Mouse (Mus musculus) MEL (cell line): Measurements from ENCODE around the gene Axin1.

Source experiments
- HCFC1 ChIP-seq: IDR thresholded peaks from 2 replicates; pipeline ENCODE4 v1.6.1; 2012; ENCODE audit warnings: low read depth, mild to moderate bottlenecking, inconsistent platforms, low read length, improper control_type of control experiment, moderate library complexity
- NRF1 ChIP-seq: IDR thresholded peaks from 2 replicates; pipeline ENCODE4 v1.6.1; 2014; ENCODE audit warnings: low read depth, mild to moderate bottlenecking, inconsistent platforms, low read length, improper control_type of control experiment, moderate library complexity; ENCODE audit not compliant: poor library complexity, insufficient read depth, severe bottlenecking

GRCm38 (mm10) chr17:26168039-26168438, 29.6 kb downstream of the Axin1 start:
- TF ChIP-seq NRF1 (no peak), HCFC1 (no peak)
